Mouse (Mus musculus): ENCODE data around the gene Gm45015.

- TF ChIP-seq CTCF (conservative IDR thresholded peaks at IDR 0.05 in 1 of 2, IDR thresholded peaks at IDR 0.05 in 1 of 2; ENCODE audit: low read depth in 2 of 2, low read length in 2 of 2) (no peak), POLR2A (IDR thresholded peaks at IDR 0.05; ENCODE audit: low read depth, low read length) (no peak), SMC3 (IDR thresholded peaks at IDR 0.05; ENCODE audit: low read depth, low read length) (no peak), UBTF (IDR thresholded peaks at IDR 0.05; ENCODE audit: low read depth, low read length) (no peak), CHD2 (IDR thresholded peaks at IDR 0.05; ENCODE audit: low read length) (no peak), MXI1 (IDR thresholded peaks at IDR 0.05; ENCODE audit: low read depth, low read length) (no peak), ZC3H11A (IDR thresholded peaks at IDR 0.05; ENCODE audit: low read depth, low read length) (no peak), NRF1 (IDR thresholded peaks at IDR 0.05; ENCODE audit: low read depth, low read length) (no peak)
These were observed 19.5 kb upstream of the Gm45015 start for GRCm38 (mm10) chrX:73356163-73356562.

Measured in CH12.LX (cell line).